Mouse (Mus musculus): Measurements from ENCODE around the gene Ckm.

DNA sequence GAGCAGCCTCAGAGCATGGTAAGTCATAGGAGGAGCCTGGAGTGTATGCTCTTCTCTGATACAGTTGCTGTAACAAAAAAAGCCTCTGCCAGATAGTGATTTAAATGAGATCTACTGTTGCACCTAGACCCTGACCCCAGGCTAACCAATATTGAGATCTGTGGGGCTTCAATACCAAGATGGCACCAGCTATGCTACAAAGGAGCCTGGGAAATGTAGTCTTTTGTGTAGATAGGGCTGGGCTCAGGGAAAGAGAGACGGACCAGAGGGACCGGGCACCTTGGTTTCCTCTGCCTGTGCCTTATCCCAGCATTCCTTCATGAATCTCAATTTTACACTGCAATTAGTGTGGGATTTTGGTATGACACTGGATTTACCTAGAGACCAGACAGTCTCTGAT lies 31.2 kb upstream of the Ckm start:
- TF ChIP-seq CTCF (IDR thresholded peaks at IDR 0.05; ENCODE audit: insufficient read depth, low read depth, low read length) (no peak), POLR2A (IDR thresholded peaks at IDR 0.05; ENCODE audit: insufficient read depth, low read depth, low read length) (no peak)

All from olfactory bulb, adult 2 months (tissue).